Mouse (Mus musculus) cerebellum, adult 2 months (tissue): ENCODE data around the gene Rpa3.

Experiments used
- CTCF ChIP-seq: fragments of 200-500 bp; IDR thresholded peaks from 2 replicates; pipeline ENCODE4 v1.5.1; 2011; ENCODE audit warnings: low read depth, mild to moderate bottlenecking, control low read depth, low read length, moderate library complexity, borderline replicate concordance; ENCODE audit not compliant: insufficient read depth
- POLR2A ChIP-seq: fragments of 200-500 bp; IDR thresholded peaks from 2 replicates; pipeline ENCODE4 v1.6.1; 2011; ENCODE audit warnings: low read length, control low read depth, borderline replicate concordance; ENCODE audit not compliant: insufficient read depth

DNA sequence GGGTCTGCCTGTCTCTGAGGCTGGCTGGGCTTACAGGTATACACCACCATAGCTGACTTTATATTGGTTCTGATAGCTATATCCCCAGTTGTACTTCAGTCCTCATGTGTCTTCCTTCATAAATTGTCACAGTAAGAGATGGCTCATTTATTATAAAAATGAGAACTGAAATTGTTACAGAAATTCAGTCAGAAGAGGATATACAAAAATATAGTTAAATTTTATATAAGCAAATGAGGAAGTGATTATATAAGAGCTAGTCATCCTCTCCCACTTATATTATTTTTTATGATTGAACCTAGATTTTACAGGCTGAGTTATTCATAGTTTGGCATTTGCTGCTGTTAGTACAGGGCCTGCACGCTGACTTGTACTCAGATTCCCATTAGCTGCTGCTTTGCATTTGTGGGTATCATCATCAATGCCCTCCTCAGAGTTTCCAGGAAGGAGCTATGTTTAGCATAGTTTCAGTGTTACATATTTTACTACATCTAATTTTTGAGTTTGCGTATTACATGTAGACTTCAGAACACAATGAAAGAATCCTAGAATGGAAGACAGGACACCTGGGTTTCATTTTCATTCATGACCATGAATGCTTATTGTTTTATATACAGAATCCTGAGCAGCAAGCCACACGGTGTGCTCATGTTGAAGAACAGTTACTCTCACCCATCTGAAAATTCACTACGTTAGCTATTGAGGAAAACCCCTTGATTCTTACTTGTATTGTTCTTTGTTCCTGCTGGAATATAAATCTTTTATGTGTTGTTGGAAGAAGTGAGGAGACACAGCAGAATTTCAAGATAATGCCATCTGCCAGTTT is 30.0 kb upstream of the Rpa3 start:
- no peak for TF ChIP-seq CTCF
- TF ChIP-seq POLR2A: no peak
